Mouse (Mus musculus) brain, embryonic 14.5 days (tissue): ENCODE results near the gene Dus2.

Source experiments
- CTCF ChIP-seq: fragments of 200-500 bp; IDR thresholded peaks from 2 replicates; pipeline ENCODE4 v1.5.1; 2012; ENCODE audit warnings: inconsistent platforms, mild to moderate bottlenecking, moderate library complexity, borderline replicate concordance; ENCODE audit not compliant: insufficient read depth, insufficient read length; ENCODE audit errors: extremely low read depth
- POLR2A ChIP-seq: fragments of 200-500 bp; IDR thresholded peaks from 2 replicates; pipeline ENCODE4 v1.6.1; 2012; ENCODE audit warnings: mild to moderate bottlenecking, inconsistent platforms, borderline replicate concordance; ENCODE audit not compliant: poor library complexity, insufficient read depth, insufficient read length, severe bottlenecking; ENCODE audit errors: extremely low read depth

DNA sequence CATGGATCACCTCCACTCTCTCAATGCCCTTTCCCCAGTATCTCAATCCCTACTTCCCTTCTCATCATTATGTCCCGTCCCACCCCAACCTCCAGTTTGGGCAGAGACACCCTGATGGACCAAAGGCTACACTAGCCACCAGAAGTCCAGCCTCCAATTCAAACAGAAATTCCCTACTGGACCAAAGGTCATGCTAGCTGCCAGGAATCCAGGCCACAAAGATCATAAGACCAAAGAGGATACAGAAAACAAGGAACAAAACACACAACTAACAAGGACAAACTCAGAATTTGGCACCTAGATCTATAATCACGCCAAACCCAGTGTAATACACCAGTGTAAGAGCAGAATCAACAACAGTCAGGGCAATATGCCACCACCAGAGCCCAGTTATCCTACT is 7.8 kb downstream of the Dus2 start:
- TF ChIP-seq CTCF = no peak
- no peak for TF ChIP-seq POLR2A
